Mouse (Mus musculus) Muller cell, postnatal 12 days (primary cell): ENCODE measurements around the gene Slc9a2.
A peak's percentile ranks its signal among the peaks of the same experiment; 100 is the strongest.

Experiments
- DNase-seq: peaks from one replicate; pipeline ENCODE4 v3.0.0-alpha.2; 2015; ENCODE audit errors: inconsistent ontology term

Gene Slc9a2

GRCm38 (mm10) chr1:40785876-40786445 lies 105.6 kb downstream of the Slc9a2 start:
- no peak for DNase-seq

- no peak for DNase-seq
These were observed 108.6 kb downstream of the Slc9a2 start for GRCm38 (mm10) chr1:40788956-40789355.

- peak; percentile 80 for DNase-seq
These were observed 109.4 kb downstream of the Slc9a2 start for GRCm38 (mm10) chr1:40789666-40790233.

- peak; percentile 92 for DNase-seq
These were observed 110.2 kb downstream of the Slc9a2 start, which contains the start of gene Mfsd9 for GRCm38 (mm10) chr1:40790324-40791141. Mfsd9 (minus strand) TSS chr1:40790687.

DNA sequence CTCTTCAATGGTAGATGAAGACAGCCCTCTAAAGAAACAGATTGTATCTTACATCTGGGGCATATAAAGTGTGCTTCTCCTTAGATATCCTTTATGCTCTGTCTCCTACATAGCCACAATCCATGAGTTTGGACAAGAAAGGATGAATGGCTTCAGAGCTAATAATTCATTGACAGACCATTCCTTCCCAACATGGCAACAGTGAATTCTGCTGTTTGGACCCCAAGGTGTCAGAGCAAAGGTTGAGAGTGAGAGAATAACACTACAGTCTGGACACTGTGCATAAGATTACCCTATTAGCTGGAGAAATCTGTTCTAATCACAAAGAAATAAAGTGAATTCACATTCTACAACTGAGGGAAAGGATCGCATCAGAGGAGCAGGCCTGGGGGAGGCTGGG lies 115.1 kb downstream of the Slc9a2 start:
- no peak for DNase-seq

- DNase-seq: peak; percentile 51
These were observed 117.0 kb downstream of the Slc9a2 start for GRCm38 (mm10) chr1:40797348-40797747.

GRCm38 (mm10) chr1:40799121-40799520 lies 118.7 kb downstream of the Slc9a2 start:
- DNase-seq: no peak

DNA sequence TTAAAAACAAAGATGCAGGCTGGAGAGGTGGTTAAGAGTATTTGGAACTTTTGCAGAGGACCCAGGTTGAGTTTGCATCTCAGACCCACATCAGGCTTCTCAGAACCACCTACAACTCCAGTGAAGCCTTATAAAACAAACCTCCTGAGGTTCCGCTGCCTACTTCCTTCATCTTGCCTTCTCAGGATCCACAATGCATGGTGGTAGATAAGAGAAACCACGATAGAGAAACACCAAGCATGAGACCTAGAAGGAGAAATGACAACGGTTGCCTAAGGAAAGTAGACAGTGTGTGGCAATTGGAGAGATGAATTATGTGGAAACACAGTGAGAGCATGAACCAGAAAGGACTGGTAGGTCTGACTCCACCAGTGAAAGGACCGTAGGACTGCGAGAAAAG lies 120.5 kb downstream of the Slc9a2 start:
- DNase-seq: no peak

- peak; percentile 19 for DNase-seq
These were observed 122.4 kb downstream of the Slc9a2 start for GRCm38 (mm10) chr1:40802759-40803158.

DNA sequence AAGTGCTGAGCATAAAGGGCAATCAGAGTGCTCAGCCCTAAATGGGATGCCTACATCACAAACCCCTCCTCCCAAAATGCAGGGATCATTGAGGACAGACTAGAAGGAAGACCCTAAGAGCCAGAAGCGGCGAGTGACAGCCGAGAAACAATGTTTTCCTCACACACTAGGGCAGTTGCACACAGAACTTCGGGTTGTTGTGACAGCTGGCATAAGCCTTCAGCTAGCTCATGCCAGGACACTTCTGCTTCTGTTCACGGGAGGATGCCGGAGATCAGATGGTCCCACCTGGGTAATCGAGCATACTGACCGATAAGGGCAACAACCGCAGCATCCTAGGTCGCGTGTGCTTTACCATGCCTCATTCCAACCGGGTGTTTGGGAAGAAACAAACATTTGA lies 123.7 kb downstream of the Slc9a2 start:
- no peak for DNase-seq

DNA sequence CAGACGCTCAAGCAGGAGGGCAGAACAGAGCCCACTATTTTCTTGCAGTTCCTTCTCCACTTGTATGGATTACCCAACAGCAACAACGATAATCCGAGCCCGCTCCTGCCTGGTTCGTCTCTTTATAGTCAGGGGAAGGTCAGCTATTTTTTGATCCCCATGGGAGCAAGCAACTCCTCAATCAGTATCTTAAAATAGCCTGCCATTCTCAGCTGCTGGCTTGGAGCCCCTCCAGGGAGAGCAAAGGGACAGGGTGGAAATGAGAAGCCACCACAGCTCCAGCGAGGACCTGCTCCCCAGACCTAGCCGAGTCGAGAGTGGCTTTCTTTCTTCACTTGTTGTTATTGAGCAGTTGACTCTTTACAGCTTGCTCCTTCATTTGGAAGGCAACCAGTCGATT lies 125.0 kb downstream of the Slc9a2 start, which contains the start of gene Tmem182:
Tmem182 (plus strand) TSS at position 251 of the 400 bp plus-strand sequence.
- no peak for DNase-seq

- DNase-seq: no peak
These were observed 125.5 kb downstream of the Slc9a2 start for GRCm38 (mm10) chr1:40805891-40806290.

- DNase-seq: no peak
These were observed 128.3 kb downstream of the Slc9a2 start for GRCm38 (mm10) chr1:40808643-40809042.

DNA sequence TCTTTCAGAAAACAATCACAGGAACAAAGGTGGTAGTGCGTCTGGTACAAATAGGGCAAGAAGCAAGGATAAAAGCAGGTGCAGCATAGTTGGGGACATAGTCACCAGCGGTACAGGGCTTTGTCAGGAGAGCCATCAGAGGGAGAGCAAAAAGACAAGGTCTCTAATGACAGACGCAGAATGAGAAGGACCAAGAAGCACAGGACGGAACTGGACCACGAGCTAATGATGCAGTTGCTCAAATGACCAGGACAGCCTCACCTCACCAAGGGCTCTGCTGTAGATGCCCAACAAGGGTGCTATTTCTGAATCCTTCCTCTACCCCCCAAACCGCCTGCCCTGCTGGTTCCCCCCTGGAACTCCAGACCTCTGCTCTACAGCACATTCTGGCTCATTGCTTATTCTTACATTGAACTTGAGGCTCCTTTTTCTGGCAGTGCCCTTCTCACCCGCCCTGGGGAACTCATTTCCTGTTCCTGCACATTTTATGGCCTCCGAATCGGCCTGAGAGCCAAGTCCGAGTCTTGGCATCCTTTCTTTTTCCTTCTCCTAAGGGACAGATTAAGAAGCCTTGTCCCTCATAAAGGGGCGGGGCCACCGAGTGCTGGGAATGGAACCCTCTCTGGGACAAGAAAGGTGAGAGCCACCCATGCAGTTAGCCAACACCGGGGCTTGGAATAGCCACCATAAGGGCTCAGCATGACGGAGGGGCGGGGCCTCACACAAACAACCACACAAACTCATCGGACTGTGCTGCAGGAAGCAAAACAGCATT lies 134.9 kb downstream of the Slc9a2 start:
- DNase-seq: no peak
